Comparison of ENCODE assay signal across 10 mouse cellular contexts in genomic region chr9:56886113-56886512, GRCm38 (mm10). TPM values are rescaled to one million over a fixed set of nuclear protein-coding genes. Genes with fewer than 3 reads are reported as not detected.
DNase-seq lines count a peak whose midpoint lies in the region; ATAC-seq and TF ChIP-seq lines count a peak whose summit lies in the region.
"Had no signal": no experiment of that assay in that cellular context is flagged by ENCODE, and none has a peak within 500 bp of the region (broad histone marks: within the 10 kb centered on the region; RNA-seq: fewer than 3 reads in every experiment).

No protein-coding gene starts in this region.

- peak; percentile 43 for TF ChIP-seq CTCF in gastrocnemius, adult 2 months (IDR thresholded peaks at IDR 0.05)
- TF ChIP-seq CTCF in stomach, postnatal 0 days (IDR thresholded peaks at IDR 0.05; ENCODE audit: low read depth) = peak; percentile 76

- TF ChIP-seq EP300 in stomach, postnatal 0 days (optimal IDR thresholded peaks at IDR 0.05) = no peak

- ATAC-seq in stomach, postnatal 0 days (ENCODE audit: low FRiP score, low TSS enrichment) = no peak

- intact Hi-C loops in gastrocnemius, adult 2 months (cut with DNase I) = no loop called here

- no peak overlapping the region for H3K4me3 ChIP-seq in gastrocnemius, adult 2 months
- no peak overlapping the region for H3K4me3 ChIP-seq in stomach, postnatal 0 days (ENCODE audit: low read depth, low read length)

- no peak for DNase-seq in gastrocnemius, adult 2 months
- DNase-seq in gastrocnemius, postnatal 10 days = no peak
- peak; percentile 56 for DNase-seq in lung, postnatal 10 days
- DNase-seq in lung, adult 18-20 months = no peak
- peak; percentile 66 for DNase-seq in embryo, embryonic 10 days (ENCODE audit: low spot score)
- DNase-seq in stomach, postnatal 0 days (ENCODE audit: low spot score) = peak; percentile 54
- no peak for DNase-seq in frontal cortex, postnatal 14 days (ENCODE audit: low spot score in 2 of 2)
- no peak for DNase-seq in cerebellum, adult 8-10 months
- DNase-seq: cerebellum, adult 11-12 months; gastrocnemius, postnatal 36 days had no signal

- 55% methylated on average over 13 of the region's 13 CpGs for WGBS in stomach, postnatal 0 days

- H3K4me2 ChIP-seq in stomach, postnatal 0 days (replicated peaks; ENCODE audit: low read depth) = no peak overlapping the region

- no peaks in the 10 kb centered on the region for H3K9me3 ChIP-seq in stomach, postnatal 0 days (ENCODE audit: control insufficient read depth, low read length)

- no peak overlapping the region for H3K27ac ChIP-seq in gastrocnemius, adult 2 months
- H3K27ac ChIP-seq in stomach, postnatal 0 days (replicated peaks) = no peak overlapping the region

- H3K36me3 ChIP-seq in stomach, postnatal 0 days (ENCODE audit: control insufficient read depth, insufficient read depth, low read length) = peaks cover 5% of the 10 kb centered on the region; the same call in 1 of the 2 replicates

- H3K9ac ChIP-seq in stomach, postnatal 0 days (ENCODE audit: low read length) = no peak overlapping the region

- no peaks in the 10 kb centered on the region for H3K27me3 ChIP-seq in stomach, postnatal 0 days (ENCODE audit: control insufficient read depth, insufficient read depth, low read length)

- no peaks in the 10 kb centered on the region for H3K4me1 ChIP-seq in stomach, postnatal 0 days (replicated peaks; ENCODE audit: control insufficient read depth, insufficient read depth)

RNA-seq across cellular contexts. Expression of gene Cspg4, which starts 21.3 kb away (rescaled TPM):
- 1 to 10 TPM; 5.7 to 6.0 TPM for total RNA-seq in gastrocnemius, adult 2 months (2021)
- 10 to 100 TPM; 22.0 to 31.7 TPM for total RNA-seq in gastrocnemius, postnatal 10 days (2021)
- polyA plus RNA-seq in stomach, postnatal 0 days (2015; fragmentation: Nextera tagmentation; extraction: Ambion mirVana) = 7.8 and 9.0 TPM in 2 replicates

RNA-seq across cellular contexts. Expression of gene Odf3l1, which starts 21.6 kb away (rescaled TPM):
- total RNA-seq in gastrocnemius, adult 2 months (2021) = under 1 TPM in 1 of 2 experiments, not detected in 1; 0.22 TPM
- total RNA-seq in gastrocnemius, postnatal 10 days (2021) = under 1 TPM; 0.72 to 0.82 TPM
- polyA plus RNA-seq in stomach, postnatal 0 days (2015; fragmentation: Nextera tagmentation; extraction: Ambion mirVana) = 0.57 and 0.71 TPM in 2 replicates
- total RNA-seq: gastrocnemius, postnatal 36 days had no signal

RNA-seq across cellular contexts. Expression of gene Snx33, which starts 42.1 kb away (rescaled TPM):
- 1 to 10 TPM; 4.3 to 4.7 TPM for total RNA-seq in gastrocnemius, adult 2 months (2021)
- 1 to 10 TPM; 7.0 to 9.3 TPM for total RNA-seq in gastrocnemius, postnatal 10 days (2021)
- 5.5 and 6.4 TPM in 2 replicates for polyA plus RNA-seq in stomach, postnatal 0 days (2015; fragmentation: Nextera tagmentation; extraction: Ambion mirVana)

RNA-seq across cellular contexts. Expression of gene Imp3, which starts 51.2 kb away (rescaled TPM):
- 10 to 100 TPM; 49.1 to 51.4 TPM for total RNA-seq in gastrocnemius, adult 2 months (2021)
- total RNA-seq in gastrocnemius, postnatal 10 days (2021) = 10 to 100 TPM; 43.0 to 46.6 TPM
- 75.3 and 83.8 TPM in 2 replicates for polyA plus RNA-seq in stomach, postnatal 0 days (2015; fragmentation: Nextera tagmentation; extraction: Ambion mirVana)

Comparison
In these comparisons a context has a peak if more than half of its experiments do, and no peak if none do; other contexts are left out.
1. DNase-seq: peak in lung, postnatal 10 days (single experiment), embryo, embryonic 10 days (single experiment) and stomach, postnatal 0 days (single experiment); none in gastrocnemius, adult 2 months (single experiment), gastrocnemius, postnatal 10 days (single experiment), lung, adult 18-20 months (0 of 2), frontal cortex, postnatal 14 days (0 of 2) and cerebellum, adult 8-10 months (single experiment).